Mouse (Mus musculus) cerebellum, postnatal 14 days (tissue): ENCODE measurements around the gene Ppp1r9b.

Experiments
- DNase-seq, 2 experiments: peaks; one replicate each; pipeline ENCODE4 v3.0.0; 2021; ENCODE audit warnings: mixed read lengths in 2 of 2

Gene Ppp1r9b

DNA sequence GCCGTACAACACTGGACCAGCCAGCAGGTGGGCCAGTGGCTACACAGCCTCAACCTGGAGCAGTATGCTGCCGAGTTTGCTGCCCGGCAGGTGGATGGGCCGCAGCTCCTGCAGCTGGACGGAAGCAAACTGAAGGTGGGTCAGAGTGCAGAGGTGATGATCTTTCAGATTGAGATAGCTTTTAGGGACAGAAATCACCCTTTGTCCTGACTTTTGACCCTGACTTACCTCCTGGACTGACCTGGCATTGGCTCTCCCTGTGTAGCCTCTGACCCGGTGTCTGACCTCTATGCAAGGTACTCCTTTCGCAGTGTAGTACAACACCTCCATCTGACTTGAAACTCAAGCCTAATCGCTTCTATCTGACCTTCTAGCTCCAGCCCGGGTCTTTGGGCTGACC, 32.6 kb downstream of the Ppp1r9b start:
- no peak for DNase-seq

DNA sequence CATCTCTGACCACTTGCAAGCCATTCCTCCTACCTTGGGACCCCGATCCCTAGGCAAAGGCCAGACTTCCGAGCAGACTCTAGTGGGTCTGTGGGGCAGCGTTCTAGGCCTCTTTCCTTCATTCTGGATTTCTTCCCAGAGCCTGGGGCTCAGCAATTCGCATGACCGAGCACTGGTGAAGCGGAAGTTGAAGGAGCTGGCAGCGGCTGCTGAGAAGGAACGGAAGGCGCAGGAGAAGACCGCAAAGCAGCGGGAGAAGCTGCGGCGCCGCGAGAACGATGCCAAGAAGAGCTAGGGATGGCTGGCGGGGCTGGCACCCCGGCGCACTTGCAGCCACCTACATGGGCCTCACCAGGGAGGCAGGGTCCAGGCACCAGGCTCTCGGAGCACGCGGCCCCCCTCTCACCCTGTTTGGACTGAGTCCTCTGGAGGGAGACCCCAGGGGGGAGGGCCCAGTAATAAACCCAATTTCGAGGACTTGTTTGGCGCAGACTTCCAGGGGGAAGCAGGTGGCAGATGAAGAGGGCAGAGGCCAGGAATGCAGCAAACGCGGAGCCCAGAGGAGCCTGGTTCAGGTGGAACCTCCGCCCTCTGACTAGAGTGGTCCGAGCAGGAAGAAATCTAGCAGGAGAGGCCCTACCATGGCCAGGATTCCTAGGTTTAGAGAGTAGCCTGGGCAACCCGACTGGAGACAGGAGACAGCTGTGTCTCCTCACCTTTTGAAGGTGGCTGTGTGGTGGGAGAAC, 33.8 kb downstream of the Ppp1r9b start:
- peak; percentile 98 for DNase-seq

DNA sequence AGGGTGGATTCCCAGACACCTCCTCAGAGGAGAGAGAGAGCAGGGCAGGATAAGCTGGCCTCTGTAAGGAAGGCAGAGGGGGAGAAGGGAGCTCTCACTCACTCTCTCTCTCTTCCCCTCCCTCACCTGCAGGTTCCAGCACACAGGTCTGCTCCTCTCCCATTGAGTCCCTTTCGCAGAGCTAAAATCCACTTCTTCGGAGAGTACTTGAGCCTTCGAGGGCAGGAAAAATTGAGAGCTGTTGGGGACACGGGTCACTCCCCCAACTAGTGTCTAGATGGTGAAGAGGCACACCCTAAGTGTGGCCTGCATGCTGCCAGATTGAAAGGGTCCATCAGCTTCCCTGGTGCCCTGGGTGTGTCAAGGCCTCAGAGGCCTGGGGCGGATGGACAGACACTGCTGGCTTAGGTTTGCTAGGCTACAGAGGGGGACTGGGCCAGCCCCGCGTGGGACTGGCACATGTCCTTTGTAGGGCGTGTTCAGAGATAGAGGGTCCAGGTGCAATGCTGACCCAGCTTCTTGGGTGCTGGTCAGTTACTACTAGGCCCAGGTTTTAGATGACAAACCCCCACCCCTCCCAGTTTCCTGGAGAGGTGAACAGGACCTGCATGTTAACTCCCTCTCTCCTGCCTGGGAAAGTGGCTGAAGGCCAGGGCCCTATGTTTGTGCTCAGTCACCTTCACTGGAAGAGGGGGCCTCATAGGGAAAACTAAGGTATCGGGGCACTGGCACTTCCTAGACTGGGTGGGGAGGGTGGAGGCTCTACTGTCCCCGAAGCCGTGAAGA, 34.6 kb downstream of the Ppp1r9b start:
- no peak for DNase-seq

DNA sequence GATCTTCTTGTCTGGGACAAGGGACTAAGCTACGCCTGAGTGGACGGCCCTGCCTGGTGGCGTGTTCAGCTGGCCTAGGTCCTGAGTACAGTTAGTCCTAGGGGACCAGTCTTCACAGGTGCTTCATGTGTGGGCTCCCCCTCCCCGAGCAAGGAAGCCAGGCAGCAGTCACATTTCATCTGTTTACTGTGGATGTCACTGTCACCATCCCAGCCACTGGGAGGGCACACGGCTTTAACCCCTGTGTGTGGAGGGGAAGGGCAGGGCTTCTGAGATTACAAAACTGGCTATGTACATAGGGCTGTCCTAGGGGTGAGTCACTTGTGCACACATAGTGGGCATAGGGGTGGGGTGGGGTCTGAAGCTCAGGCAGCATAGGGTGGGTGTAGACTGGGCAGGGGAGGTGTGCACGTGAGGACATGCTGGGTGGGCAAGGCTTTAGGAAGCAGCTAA, 35.3 kb downstream of the Ppp1r9b start:
- no peak for DNase-seq

DNA sequence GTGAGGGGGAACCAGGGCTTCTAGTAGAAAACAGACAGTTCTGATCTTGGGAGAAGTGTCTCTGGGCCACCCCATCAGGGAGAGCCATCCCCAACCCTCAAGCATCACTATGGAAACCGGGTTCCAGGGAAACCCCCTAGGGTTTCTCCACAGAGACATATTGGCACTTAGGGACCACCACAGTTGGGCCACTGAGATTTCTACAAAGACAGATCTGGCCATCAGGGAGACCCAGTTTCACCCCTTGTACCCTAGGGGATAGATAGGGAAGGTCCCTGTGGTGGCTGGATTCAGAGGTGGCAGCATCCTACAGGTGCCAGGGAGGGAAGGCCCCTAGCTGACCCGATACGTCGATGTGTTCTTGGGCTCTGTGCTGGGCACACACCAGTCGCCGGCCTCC, 36.0 kb downstream of the Ppp1r9b start:
- no peak for DNase-seq

DNA sequence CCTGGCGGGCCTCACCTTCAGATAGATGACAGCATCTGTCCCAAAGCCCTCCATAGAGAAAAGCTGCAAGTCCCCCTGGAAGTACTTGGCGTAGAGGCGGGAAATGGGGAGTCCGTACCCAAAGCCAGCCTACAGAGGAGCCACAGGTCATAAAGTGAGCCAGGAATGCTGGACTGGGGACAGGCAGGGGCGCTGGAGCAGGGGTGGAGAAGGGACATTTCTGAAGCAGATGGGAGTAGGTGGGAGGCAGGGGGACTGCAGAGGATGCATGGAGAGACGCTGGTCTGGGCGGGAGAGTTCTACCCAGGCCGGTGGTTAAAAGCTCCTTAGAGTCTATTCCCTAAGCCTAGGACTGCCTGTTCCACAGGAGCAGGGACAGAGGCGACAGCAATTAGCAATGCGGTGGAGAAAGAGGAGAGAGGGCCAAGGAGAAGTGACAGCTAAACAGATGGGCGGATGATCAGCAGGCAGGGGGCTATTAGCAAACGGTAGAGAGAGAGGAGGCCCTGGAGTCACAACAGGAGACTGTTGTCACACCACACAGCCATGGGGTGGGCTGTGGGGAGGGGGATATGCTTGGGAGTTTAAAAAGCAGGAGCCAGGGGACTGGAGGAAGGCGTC, 37.1 kb downstream of the Ppp1r9b start:
- DNase-seq, result no peak

DNA sequence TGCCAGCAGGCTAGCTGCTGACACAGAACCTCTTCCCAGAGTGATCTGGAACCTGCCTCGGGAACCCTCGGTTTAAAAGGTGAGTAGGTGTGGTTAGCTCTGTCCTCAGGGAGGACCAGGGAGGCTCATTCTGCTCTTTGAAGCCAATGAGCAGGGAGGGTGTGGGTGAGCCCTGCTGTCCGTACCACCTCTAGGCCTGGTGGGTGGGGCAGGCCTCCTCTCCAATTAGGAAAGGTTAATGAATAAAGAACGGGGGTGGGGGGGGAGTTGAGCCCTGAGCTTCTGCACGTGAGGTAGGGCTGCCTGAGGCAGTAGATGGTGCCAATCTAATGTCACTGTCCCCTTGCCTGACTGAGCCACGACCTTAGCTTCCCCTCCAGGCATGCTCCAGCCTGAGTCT, 42.1 kb downstream of the Ppp1r9b start:
- peak in 1 of 2 experiments; percentile 29 for DNase-seq

DNA sequence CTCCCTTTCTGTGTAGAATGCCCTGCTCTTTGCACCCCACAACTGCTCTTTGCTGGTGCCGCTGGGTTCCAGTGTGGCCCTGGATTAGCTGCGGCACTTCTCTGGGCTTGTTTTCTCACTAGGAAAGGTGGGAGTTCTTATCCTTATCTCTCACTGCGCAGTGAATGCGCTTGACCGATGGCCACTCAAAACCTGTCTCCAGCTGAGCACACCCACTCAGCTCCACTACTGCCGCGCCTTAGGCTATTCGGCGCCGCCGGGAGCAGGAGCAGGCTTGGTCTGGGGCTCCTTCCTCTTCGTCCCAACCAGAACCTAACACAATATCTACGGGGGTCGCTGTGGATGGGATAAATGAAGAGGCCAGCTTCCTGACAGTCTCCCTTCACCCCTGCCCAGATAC, 42.8 kb downstream of the Ppp1r9b start:
- peak in 1 of 2 experiments; percentile 6 for DNase-seq

DNA sequence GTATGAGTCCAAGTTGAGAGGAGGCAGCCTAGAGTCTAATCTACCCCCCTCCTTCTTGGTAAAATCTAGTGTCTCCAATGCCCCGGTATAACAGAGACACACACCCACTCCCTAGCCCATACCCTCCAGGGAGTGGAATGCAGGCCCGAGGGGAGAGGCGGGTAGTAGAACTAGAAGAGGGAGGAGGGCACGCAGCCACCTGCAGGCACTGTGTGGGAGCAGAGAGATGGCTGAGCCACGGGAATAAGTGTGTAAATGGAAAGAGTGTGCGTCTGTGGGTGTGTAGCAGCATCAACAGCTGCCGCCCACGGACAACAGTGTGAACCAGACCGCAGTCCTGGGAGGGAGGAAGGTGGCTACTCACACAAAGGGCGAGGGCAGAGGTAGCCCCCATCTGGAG, 44.1 kb downstream of the Ppp1r9b start:
- DNase-seq, result peak in 1 of 2 experiments; percentile 15

DNA sequence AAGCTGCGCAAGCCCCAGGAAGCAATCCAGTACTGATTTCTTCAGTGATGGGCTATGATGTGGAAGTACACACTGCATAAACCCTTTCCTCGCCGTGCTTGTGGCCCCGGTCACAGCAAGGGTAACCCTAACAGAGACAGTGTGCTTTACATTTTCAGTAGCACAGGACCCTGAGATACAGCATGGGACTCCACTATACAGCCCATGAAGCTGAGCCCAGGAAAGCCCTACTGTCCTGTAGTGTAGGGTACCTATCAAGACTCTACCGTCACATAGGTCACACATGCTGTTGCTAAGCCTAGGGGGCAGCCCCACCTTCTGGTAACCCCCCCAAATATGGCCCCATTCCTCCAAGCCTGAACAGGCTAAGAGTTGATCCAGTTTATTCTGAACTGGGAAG, 45.7 kb downstream of the Ppp1r9b start:
- peak in 1 of 2 experiments; percentile 34 for DNase-seq

DNA sequence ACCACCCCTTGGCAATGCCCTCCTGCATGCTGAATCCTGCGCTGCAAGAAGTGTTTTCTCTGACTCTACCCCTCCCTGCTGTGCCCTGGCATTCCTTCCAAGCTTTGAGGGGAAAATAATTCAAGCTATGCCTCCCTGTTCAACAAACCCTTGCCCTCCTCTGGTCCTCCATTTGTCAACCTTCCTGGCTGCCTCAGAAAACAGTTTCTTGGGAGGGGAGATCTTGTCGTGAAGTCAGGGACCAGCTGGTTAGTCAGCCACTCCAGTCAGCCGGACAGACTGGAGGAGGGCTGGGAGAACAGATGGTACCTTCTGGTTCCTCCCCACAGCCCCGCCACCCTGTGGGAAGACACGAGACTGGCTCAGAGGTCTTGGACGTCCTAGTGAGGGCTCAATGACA, 46.5 kb downstream of the Ppp1r9b start:
- DNase-seq, result peak; percentile 76 to 87

DNA sequence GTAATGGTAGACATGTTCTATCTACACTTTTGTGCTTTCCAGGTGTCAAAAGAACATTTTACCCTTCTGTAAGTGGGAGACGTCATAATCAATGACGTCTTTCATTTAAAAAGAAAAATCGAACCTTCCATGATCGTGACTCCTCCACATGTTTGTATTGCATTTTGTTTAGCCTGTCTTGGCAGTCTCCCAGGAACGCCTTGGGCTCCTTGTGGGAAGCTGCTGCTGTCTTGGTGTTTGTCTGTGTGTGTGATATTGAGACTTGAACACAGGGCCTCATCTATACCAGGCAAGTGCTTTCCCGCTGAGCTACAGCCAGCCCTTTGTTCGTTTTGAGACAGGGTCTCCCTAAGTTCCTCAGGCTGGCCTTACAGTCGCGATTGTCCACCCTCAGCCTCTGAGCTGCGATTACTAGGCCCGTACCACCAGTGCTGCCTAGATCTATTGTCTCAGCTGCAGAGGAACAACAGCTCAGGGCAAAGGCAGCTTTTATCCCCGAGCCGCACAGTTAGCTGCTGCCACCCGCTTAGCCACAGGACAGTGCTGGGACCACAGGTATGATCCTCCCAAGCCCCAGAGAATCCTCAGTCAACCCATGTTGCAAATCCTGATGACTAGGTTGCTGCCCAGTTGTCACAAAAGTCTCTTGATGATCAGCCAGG, 47.5 kb downstream of the Ppp1r9b start:
- DNase-seq, result peak; percentile 56 to 57

DNA sequence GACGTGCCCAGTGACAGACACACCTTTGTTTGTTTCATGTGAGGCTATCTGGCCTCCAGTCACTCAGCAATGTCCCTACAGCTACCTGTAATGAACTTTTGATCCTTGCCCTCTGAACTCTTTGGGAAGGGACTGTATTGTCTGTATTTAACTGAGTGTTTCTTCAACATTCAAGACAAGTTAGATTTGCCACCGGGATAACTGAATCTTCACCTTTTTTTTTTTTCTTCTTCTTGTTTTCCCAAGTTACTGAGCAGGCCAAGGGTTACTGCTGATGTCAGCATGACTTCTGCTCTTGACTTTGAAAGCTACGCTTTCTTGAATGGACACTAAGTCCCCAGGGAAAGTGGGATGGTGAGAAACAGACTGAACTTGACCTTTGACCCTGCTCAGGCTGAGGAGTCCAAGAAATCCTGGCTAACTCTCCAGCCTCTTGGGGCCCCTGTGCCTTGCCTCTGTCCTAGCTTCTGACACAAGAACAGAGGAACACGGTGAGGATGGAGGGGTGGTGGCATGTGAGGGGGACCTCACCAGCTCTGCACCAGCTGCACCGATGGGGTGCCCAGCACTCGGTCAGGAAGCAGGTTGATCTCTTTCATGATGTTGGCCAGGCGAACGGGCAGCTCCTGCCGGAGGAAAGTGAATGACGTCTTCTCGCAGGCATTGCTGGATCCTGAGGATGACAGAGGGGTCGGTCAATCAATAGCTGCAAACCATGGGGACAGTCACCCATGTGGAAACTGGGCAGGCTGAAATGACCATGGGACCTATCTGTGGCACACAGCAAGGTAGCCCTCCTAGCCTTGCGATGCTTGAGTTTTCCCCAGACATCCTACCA, 48.2 kb downstream of the Ppp1r9b start:
- DNase-seq, result peak; percentile 45 to 46

DNA sequence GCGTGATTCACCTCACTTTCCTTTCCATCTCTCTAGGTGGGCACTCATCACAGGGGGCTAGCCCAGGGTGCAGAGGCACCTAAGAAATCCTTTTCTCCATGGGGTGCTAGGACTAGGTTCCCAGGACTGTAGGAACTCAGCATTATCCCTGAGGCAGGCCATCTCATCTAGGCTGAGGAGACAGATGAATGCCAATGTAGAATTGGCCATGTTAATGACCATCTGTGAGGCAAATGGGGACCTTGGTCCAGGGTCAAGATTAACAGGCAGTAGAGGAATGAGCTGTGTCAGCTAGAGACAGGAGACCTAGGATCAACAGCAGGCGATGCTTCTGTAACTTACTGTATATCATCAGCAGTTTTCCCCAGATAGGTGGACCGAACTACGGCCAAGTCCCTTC, 48.9 kb downstream of the Ppp1r9b start:
- peak; percentile 64 to 82 for DNase-seq

DNA sequence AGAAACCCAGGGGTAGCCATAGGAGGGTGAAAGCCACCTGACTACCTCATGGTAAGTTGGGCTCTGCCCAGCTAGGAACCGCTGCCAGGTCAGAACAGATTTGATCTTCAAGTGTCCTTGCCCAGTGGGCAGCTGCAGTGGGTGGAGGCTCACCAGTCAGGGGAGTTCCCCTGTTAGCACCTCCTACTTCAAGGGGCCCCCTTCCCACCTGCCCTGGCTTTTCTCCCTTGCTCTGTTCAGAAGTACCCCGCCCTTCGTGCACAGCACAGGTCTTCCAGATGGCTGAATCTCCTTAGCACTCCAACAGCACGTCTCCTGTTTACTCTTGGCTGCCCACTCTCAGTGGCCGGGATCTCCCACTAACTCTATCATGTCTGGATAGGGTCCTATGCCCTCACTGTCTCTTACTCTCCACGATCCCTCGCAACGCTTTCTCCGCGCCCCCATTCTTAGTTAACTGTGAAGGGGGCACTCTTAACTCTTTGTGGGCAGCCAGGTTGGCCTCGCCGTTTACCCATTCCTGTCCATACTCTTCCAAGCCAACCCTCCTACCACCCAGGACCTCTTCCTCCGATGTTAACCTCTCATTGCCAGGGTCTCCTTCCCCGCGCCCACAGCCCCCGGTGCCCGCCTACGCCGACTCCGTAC, 49.8 kb downstream of the Ppp1r9b start:
- DNase-seq, result peak; percentile 87 to 88

DNA sequence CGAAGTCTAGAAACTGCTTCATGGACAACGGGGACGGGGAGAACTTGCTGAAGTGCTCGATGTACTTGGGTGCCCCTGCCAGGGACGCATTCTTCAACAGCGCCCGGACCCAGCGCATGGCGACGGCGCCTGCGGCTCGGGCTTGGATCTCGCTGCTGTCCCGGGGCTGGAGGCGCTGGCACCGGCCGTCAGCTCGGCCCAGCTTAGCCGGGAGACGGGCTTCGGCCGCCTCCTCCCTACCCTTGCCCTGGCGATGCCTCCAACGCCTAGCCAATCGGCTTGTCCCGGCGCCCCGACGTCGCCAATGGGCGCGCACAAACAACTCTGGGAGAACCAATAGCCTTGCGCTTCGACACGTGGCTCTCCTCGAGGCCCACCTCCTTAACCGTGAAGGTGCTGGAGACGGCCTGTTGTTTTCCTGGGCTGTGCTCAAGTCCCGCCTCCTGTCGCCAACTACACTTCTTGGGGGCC, 50.3 kb downstream of the Ppp1r9b start, which contains the start of gene Pdk2:
Gene Pdk2, minus strand, starts transcription at position 216 of the 471 bp plus-strand sequence.
- DNase-seq, result peak; percentile 95 to 96

DNA sequence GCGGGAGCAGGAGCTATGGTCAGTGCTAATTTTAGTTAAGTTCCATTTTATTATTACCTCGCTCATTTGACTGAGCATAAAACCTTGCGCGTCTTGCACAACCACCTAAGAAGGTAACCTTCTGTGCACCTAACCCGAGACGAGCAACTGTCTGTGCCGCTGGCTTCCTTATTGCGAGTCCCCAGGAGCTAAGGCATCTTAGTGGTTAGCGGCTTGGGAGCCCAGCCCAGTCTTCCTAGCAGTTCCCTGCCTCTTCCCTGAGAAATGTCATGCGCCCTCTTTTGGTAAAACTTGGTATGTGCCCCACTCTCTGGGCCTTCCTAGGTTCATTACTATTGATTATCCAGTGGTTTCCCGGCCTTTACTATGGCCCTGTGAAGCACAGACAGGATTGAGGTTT, 51.3 kb downstream of the Ppp1r9b start:
- DNase-seq, result peak; percentile 93 to 94

DNA sequence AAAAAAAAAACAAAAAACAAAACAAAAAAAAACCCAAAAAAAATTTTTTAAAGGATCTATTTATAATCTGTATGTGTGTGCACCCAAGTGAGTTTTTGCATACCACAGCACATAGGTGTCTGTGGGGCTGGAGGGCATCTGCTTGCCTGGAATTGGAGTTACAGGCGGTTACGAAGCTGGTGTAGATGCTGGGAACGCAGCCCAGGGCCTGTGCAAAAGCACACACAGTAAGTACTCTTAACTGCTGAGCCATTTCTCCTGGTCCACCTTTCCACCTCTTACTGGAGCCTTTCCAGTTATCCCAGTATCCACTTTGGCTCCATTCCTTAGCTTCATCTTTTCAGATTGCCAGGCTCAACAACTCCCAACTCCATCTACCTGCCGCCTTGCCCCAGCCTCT, 52.2 kb downstream of the Ppp1r9b start:
- DNase-seq, result peak; percentile 21 to 23

DNA sequence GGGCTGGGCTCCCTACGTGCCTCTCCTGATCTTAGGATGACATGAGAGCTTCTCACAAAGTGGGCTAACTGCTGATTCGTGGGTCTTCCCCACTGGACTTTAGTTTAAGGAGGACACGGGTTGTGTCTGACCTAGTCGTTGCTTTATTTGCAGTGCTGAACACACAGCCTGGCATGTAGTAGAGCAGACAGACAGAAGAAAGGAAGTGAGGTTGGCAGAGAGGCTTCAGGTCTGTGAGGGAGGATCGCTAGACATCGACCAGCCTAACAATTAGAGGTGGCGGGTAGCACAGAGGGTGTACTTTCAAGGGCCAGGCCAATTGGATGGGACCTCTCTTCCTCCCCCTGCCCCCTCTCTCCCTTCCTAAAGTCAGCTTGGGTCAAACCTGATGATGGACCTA, 52.8 kb downstream of the Ppp1r9b start:
- peak in 1 of 2 experiments; percentile 10 for DNase-seq

DNA sequence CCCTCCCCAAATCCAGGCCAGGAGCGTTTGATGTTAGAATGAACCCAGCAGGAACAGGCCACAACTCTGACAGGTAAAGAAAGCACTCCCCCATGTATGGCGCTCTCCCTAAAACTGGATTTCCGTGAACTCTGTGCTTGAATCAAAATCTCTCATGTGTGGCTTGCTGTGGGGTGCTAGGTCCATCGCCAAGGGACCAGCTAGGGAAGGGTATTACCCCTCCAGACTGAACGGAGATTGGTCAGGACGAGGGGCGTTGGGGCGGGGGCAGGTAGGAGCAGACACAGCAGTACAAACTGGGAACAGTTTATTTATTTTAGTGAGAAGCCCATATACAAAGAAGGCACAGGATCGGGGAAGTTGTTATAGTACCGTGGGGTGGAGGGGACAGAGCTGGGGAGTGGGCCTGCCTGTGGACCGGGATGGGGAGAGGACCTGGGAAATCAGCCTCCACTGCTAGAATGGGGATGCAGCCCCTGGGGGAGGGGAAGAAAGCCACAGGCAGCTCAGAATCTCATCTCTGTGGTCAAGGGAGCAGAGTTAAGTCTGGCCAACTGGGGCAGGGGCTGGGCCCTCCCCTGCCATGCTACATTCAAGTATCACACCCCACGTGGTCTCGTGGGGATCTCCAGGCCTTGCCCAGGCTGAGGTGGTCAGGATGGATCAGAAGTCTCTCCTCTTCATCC, 53.5 kb downstream of the Ppp1r9b start:
- DNase-seq, result peak in 1 of 2 experiments; percentile 12
